Mouse (Mus musculus): Measurements from ENCODE around the gene Dab1.

The Dab1 gene

GRCm38 (mm10) chr4:104438730-104439129, 819.6 kb downstream of the Dab1 start:
- no peak for DNase-seq (ENCODE audit: extremely low spot score, low spot score)

DNA sequence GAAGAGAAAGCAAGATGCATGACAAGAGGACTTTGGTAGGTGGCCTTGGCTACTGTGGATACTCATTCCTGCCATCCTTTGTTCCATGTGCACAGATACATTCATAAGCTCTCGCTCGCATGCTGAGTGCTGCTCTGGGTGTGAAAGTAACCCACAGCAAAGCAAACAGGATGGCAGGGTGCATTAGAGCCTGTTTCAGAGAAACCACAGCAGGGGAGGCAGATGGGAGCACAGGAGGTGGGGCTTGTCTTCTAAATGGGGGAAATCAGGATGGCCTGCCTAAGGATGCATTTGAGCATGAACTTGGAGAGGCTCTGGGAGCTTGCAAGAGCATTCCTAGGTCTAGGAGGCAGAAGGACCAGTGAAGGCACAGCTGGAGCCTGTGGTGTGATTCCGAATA, 820.5 kb downstream of the Dab1 start:
- DNase-seq (ENCODE audit: extremely low spot score, low spot score), result no peak

GRCm38 (mm10) chr4:104442925-104443747, 824.0 kb downstream of the Dab1 start:
- DNase-seq (ENCODE audit: extremely low spot score, low spot score), result no peak

- no peak for DNase-seq (ENCODE audit: extremely low spot score, low spot score)
Measured at GRCm38 (mm10) chr4:104443775-104444174, 824.6 kb downstream of the Dab1 start.

- DNase-seq (ENCODE audit: extremely low spot score, low spot score), result no peak
Measured at GRCm38 (mm10) chr4:104444985-104445384, 825.8 kb downstream of the Dab1 start.

DNA sequence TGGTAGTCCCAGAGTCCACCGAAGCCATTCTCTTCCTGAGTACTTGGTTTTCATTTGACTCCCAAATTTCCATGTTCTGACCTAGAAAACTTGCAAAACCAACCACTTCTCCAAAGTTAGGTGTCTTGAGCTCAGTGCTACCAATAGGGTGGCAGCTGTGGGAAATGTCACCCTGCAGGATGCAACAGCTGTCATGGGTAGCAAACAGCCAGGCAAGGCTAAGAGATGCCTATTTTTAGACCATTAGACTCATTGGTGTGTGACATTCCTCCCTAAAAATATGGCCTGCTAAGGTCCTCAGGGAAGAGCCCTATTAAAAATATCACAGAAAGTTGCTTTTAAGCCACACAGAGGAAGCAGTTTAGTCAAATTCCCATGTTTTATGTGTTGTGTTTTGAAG, 829.0 kb downstream of the Dab1 start:
- no peak for DNase-seq (ENCODE audit: extremely low spot score, low spot score)

- DNase-seq (ENCODE audit: extremely low spot score, low spot score), result no peak
Measured at GRCm38 (mm10) chr4:104450645-104451044, 831.5 kb downstream of the Dab1 start.

DNA sequence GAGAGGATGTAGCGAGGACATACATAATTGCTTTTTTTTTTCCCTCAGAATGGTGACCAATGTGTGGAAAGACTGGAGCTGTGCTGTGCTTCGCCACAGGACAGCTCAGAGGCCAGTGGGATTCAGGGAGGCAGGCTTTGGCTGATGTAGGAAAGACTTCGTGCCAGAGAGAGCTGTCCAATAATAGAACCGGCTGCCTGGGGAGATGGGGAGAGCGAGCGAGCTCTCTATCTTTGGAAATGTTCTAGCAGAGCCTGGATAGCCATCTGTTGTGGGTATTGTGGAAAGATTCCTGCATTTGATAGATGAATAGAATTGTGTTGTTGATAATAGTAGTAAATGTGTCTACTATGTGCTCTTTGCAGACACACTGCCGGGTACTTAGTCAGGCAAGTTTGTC, 833.4 kb downstream of the Dab1 start:
- no peak for DNase-seq (ENCODE audit: extremely low spot score, low spot score)

DNA sequence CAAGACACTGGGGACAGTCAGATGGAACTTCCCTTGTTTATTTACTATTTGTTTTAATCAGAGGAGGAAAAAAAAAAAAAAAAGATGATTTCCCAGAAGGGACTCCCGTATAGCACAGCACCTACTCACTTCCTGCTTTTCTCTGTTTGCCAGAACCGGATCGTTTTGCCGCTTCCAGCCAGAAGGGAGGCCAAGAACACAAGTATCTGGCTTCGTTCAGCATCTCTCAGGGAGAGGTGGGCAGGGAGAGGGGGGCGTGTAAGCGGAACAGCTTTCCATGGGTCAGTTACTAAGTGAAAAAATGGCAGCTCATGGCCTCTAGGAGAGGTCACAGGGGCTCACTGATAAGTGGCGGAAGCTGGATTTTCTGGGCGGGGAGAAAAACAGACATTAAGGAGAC, 836.0 kb downstream of the Dab1 start:
- DNase-seq (ENCODE audit: extremely low spot score, low spot score), result no peak

DNA sequence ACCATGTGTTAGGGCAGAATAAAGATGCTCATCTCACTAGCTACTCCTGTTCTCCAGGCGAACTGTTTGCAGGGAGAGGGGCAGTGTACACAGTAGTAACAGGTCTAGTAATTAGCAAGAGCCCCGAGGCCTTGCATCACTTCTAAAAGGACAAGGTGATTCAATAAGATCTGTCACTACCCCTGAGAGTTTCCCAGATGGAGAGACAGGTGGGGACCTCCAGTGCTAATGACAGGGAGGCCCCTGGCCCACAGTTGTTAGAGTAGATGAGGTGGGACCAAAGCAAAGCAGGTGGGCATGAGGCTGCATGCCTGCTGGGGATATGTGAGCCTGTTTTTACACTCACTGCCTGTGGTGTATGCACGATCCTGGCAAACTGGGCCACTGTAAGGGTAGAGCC, 836.6 kb downstream of the Dab1 start:
- no peak for DNase-seq (ENCODE audit: extremely low spot score, low spot score)

- no peak for DNase-seq (ENCODE audit: extremely low spot score, low spot score)
Measured at GRCm38 (mm10) chr4:104456173-104456873, 837.2 kb downstream of the Dab1 start.

GRCm38 (mm10) chr4:104458726-104459125, 839.6 kb downstream of the Dab1 start:
- no peak for DNase-seq (ENCODE audit: extremely low spot score, low spot score)

GRCm38 (mm10) chr4:104461106-104462011, 842.2 kb downstream of the Dab1 start:
- DNase-seq (ENCODE audit: extremely low spot score, low spot score), result no peak

DNA sequence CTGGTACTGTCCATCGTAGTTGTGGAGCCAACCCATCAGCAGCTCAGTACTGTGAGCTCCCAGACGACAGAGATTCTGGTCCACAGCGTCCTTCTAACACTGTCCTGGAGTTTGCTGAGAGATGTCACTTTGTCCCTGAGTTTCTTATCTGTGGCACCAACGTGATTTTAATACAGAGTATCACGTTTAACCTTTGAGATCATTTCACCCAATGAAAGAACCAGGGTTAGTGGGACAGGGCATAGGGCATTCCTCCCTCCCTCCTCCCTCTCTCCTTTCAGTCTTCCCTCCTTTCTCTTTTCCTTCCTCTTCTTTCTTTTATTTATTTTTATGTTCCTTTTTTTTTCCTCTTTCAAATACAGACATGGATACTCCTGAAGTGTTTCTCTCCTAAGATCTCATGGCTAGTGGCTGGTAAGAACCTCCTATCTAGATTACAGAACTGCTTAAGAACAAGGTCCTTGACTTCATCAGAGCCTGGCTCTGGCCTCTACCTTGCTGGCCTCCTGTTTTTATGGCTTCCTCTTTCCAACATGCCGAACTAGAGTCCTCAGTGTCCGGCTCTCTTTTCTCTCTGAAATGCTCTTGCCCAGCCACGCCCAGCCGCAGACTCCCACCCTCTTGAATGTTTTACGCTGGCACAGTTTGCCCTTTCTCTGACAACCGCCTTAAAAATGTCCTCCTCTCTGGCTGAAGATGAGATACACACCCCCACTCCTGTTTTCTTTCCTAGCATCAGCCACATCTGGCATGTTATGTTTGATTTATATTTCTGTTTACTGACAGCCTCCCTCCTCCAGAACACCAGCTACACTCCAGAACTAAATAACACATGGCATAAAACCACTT, 844.0 kb downstream of the Dab1 start:
- DNase-seq (ENCODE audit: extremely low spot score, low spot score), result no peak

GRCm38 (mm10) chr4:104463781-104464170, 844.6 kb downstream of the Dab1 start:
- no peak for DNase-seq (ENCODE audit: extremely low spot score, low spot score)

- no peak for DNase-seq (ENCODE audit: extremely low spot score, low spot score)
Measured at GRCm38 (mm10) chr4:104465594-104465993, 846.4 kb downstream of the Dab1 start.

DNA sequence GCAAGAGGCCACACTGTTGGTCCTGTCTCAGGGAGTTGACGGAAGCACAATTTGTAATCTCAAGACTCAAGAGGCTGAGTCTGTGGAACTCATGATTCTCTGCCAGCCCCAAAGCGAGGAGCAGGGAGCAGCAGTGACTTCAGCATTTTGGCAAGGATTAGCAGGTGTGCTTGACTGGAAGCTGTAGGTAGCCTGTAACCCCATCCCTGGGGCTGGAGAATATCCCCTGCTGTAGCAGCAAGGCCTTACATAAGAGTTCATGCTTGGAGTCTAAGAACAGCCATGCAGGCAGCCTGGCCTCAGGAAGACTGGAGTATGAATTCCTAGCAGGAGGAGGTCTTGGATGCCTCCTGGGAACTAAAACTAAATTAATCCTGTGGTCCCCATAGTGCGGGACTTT, 849.5 kb downstream of the Dab1 start:
- no peak for DNase-seq (ENCODE audit: extremely low spot score, low spot score)

DNA sequence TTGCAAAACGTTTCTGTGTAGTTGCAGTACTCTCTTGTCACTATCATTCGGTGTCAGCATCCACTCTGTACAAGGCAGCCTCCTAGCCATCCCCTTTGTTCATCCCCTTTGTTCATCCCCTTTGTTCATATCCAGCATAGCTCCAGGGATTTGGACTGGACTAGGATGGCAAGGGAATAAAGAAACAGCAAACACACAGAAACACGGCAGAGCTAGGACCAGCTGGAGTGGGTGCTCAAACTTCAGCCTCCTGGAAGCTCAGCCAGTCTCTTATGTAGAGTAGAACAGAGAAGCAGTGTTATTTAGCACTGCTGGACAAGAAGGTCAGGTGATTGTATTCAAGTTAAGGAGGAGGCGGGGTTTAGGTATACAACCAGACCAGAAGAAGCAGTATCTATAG, 853.8 kb downstream of the Dab1 start:
- DNase-seq (ENCODE audit: extremely low spot score, low spot score), result no peak

- DNase-seq (ENCODE audit: extremely low spot score, low spot score), result no peak
Measured at GRCm38 (mm10) chr4:104476841-104477240, 857.7 kb downstream of the Dab1 start.

DNA sequence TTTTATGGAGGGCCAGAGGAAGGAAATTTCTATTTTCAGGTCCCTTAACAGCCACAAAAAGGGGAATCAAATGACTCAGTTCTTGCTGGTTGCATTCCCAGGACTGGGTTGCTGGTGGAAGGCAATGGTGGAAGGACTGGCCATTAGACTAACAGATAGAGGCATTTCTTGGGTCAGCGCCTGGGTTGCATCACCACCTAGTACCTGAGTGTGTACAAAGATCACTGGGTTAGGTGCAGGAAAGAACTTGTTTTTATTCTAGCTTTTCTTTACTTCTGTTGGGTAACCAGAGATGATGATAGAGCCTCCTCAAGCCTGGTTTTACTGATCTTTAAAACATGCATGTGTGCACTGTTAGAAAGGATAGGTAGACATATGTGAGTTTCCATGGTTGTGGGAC, 864.8 kb downstream of the Dab1 start:
- no peak for DNase-seq (ENCODE audit: extremely low spot score, low spot score)

- DNase-seq (ENCODE audit: extremely low spot score, low spot score), result no peak
Measured at GRCm38 (mm10) chr4:104497221-104497620, 878.1 kb downstream of the Dab1 start.
